Mouse (Mus musculus): Measurements from ENCODE around the gene Tmem127.
"Not testable (repeated sequence)": the region's sequence is repeated elsewhere in the genome, so short reads cannot be mapped to it uniquely, and the experiment has no call there.

Gene Tmem127

GRCm38 (mm10) chr2:127247592-127248333 is at the start of gene Tmem127, which contains the start of gene Ciao1:
Tmem127 (plus strand) TSS chr2:127247908.
Ciao1 (minus strand) TSS chr2:127247816.
- DNase-seq (ENCODE audit: extremely low spot score, low spot score) = peak; percentile 97

GRCm38 (mm10) chr2:127204932-127205331 is 42.8 kb upstream of the Tmem127 start:
- DNase-seq (ENCODE audit: extremely low spot score, low spot score) = peak; percentile 58

GRCm38 (mm10) chr2:127205936-127206335 is 41.8 kb upstream of the Tmem127 start:
- not testable (repeated sequence) for DNase-seq (ENCODE audit: extremely low spot score, low spot score)

GRCm38 (mm10) chr2:127206916-127207315 is 40.8 kb upstream of the Tmem127 start:
- DNase-seq (ENCODE audit: extremely low spot score, low spot score) = no peak

DNA sequence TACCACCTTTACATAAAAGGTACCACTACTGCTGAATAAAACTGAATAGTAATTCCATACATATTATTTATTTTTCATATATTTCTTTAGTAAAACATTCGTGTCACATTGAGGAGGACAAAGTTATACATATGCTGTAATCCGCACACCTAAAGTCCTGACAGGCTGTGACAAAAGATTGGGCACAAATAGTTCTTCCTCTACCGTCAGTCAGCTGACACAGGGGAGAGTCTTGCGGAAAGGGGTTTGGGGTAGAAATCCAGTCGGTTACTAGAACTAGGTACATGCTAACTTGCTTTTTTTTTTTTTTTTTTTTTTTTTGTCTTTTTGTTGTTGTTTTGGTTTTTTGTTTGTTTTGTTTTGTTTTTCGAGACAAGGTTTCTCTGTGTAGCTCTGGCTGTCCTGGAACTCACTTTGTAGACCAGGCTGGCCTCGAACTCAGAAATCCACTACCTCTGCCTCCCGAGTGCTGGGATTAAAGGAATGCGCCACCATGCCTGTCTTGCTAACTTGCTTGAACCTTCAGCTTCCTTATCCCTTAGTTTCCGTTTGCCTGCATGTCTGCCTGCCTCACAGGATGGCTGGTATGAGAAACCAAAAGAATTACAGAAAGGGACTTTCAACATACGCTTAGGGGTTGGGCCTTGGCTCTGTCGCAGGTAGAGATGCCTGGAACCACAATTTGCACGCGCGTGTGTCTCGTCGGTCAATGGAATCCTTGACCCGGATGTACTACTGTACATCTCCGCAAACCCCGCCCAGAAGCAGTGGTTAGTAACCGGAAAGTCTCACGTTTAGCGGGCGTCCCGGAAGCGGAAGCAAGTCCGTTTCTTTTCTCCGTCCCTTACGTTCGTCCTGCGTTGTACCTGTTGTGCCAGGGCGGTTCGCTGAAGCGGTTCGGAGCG is 39.9 kb upstream of the Tmem127 start, which contains the start of the genes 1810024B03Rik and Snrnp200:
Gene 1810024B03Rik, minus strand, starts transcription at position 734 of the 905 bp plus-strand sequence.
Gene Snrnp200, plus strand, starts transcription at position 840 of the 905 bp plus-strand sequence.
- DNase-seq (ENCODE audit: extremely low spot score, low spot score) = peak; percentile 91

DNA sequence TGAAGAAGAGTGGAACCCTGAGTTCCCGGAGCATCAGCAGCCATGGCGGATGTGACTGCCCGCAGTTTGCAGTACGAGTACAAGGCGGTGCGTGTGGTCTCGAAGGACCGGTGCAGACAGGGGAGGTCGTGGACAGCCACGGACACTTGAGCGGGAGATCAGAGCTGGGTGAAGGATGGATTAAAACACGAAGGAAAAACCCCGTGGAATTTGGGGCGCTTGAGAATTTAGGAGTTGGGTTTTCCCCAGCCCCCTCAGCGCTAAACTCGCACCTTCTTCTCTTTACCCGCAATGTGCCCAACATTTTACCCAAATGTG is 39.3 kb upstream of the Tmem127 start:
- no peak for DNase-seq (ENCODE audit: extremely low spot score, low spot score)

GRCm38 (mm10) chr2:127210701-127211100 is 37.0 kb upstream of the Tmem127 start:
- no peak for DNase-seq (ENCODE audit: extremely low spot score, low spot score)

- DNase-seq (ENCODE audit: extremely low spot score, low spot score) = no peak
These were observed 30.0 kb upstream of the Tmem127 start for GRCm38 (mm10) chr2:127217746-127218145.

- DNase-seq (ENCODE audit: extremely low spot score, low spot score) = no peak
These were observed 22.4 kb upstream of the Tmem127 start for GRCm38 (mm10) chr2:127225261-127225660.

DNA sequence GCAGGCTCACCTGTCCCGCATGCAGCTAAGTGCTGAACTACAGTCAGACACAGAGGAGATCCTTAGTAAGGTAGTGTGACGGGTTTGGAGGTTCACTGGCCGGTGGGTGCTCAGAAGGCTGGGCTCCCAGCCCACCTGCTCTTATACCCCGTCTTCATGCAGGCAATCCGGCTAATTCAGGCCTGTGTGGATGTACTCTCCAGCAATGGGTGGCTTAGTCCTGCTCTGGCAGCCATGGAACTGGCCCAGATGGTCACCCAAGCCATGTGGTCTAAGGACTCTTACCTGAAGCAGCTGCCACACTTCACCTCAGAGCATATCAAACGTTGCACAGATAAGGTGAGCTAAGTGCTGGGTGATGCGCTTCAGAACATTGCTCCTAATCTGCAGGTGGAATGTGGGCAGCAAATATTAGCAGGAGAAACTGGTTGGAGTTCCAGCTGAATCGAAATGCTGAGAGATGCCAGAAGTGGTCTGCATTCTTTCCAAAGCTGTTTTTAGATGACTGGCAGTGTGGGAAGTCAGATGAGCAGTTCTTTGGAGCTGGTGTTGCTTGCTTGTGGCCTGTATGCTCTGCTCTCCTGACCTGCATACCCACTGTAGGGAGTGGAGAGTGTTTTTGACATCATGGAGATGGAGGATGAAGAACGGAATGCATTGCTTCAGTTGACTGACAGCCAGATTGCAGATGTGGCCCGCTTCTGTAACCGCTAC is 9.7 kb upstream of the Tmem127 start:
- DNase-seq (ENCODE audit: extremely low spot score, low spot score) = no peak

- DNase-seq (ENCODE audit: extremely low spot score, low spot score) = no peak
These were observed 7.6 kb upstream of the Tmem127 start for GRCm38 (mm10) chr2:127240065-127240464.

- DNase-seq (ENCODE audit: extremely low spot score, low spot score) = peak; percentile 49
These were observed 761 bp downstream of the Tmem127 start for GRCm38 (mm10) chr2:127248334-127249004.

- no peak for DNase-seq (ENCODE audit: extremely low spot score, low spot score)
These were observed 2.7 kb downstream of the Tmem127 start for GRCm38 (mm10) chr2:127250291-127251008.

DNA sequence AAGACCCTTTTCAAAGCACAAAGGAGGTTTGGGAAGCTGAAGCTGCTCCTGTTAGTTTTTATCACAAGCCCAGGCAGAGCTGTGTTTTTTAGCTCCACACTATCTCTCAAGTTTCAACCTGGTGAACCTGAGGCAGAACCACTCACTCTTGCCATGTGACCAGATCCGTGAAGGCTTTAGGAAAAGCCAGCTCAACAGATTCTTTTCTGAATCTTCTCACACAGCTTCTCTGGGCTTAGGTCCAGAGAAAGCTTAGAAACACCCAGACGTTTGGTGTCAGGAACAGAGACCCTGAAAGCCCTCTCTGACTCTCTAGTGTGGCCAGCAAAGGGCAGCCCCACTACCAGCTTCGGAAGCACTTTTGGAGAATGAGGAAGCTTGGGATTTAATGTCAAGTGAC is 3.7 kb downstream of the Tmem127 start:
- no peak for DNase-seq (ENCODE audit: extremely low spot score, low spot score)

DNA sequence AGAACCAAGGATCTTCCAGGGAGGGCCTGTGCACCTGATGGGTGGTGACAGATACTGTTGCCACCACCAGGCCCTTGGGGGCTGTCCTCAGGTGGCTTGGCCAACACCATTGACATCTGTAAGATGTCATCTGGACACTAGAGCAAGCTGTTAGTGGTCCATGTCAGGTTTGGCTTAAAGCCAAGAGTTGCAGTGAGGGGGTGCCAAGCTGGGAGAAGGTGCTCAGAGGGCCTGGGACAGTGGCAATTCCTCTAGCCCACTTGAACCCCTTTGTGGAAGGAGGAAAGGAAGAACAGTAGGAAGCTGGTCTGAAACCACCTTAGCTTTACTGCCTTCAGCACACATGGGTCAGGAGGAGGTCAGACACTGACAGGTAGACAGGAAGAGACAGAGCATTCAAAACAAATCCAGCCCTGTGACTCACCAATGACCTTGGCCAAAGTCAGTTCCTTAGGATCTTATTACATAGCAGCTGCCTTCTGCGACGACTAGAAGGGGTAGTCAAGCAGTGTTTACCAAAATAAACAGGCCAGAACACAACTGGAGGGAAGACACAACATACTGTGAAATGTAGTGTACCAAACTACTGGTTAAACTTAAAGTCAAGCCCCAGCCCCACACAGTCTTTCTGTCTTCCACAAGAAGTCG is 4.3 kb downstream of the Tmem127 start:
- no peak for DNase-seq (ENCODE audit: extremely low spot score, low spot score)

- DNase-seq (ENCODE audit: extremely low spot score, low spot score) = no peak
These were observed 5.1 kb downstream of the Tmem127 start for GRCm38 (mm10) chr2:127252787-127253186.

DNA sequence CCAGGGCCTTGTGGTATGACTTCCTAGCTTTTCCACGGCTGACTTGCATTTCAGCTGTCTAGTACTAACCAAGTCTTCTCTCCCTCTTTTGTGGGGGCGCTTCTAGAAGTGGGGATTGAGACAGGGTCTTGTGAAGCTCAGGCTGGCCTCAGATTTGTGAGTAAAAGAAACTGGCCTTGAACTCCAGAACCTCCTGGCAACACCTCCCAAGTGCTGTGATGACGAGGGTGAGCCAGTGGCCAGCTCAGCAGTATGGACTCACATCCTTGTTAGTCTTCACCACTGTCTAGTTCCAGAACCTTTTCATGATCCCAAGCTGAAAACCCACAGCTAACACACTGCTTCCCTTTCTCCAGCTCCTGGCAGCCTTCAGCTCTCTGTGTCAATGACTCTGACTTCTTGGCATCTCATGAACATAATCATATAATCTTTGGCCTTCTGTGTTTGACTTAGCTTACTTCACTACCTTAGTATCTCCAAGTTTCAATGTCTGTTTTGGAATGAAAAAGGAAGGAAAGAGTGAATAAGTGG is 7.0 kb downstream of the Tmem127 start:
- no peak for DNase-seq (ENCODE audit: extremely low spot score, low spot score)

DNA sequence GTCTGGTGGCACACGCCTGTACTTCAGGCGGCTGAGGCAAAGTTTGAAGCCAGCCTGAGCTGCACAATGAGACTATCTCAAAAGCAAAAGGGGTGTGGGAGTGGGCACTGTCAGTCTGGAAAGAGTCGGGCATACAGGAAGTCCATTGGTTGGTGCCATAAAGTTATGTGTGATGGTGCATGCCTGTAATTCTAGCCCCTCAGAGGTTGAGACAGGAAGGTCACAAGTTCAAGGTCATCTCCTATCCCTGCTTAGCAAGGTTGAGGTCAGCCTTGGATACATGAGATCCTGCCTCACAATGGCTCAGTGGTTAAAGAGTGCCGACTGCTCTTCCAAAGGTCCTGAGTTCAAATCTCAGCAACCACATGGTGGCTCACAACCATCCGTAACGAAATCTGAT is 7.6 kb downstream of the Tmem127 start:
- no peak for DNase-seq (ENCODE audit: extremely low spot score, low spot score)

DNA sequence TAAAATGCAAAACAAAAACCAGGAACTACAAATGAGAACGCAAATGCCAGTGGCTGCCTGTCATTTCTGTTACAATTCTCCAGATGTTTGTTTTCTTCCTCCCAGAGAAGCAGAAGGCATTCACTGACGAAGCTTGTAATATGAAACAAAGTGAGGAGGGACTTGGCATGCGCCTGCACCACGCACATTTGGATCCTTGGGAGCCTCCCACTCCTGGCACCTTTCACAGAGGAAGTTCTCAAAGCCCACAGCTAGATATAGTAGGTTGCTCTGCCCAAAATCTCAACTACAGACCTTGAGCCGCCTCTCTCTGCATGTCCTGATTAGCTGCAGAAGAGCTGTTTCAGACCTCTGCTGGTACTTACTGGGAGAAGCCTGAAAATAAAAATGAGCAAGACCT is 11.6 kb downstream of the Tmem127 start:
- no peak for DNase-seq (ENCODE audit: extremely low spot score, low spot score)

- DNase-seq (ENCODE audit: extremely low spot score, low spot score) = no peak
These were observed 14.8 kb downstream of the Tmem127 start for GRCm38 (mm10) chr2:127262480-127262879.

Measured in neural tube, embryonic 10.5 days (tissue).